Mouse (Mus musculus) CH12.LX (cell line): ENCODE data around the gene Cfdp1. TPM values are rescaled to one million over a fixed set of nuclear protein-coding genes. Genes with fewer than 3 reads are reported as not detected.

Source experiments
- DNase-seq: peaks from one replicate; pipeline ENCODE4 v3.0.0-alpha.2; 2013; ENCODE audit errors: extremely low read depth
- H3K27ac ChIP-seq: 2 replicates; pipeline ENCODE4 v1.5.1; 2012; ENCODE audit warnings: low read depth, mild to moderate bottlenecking, control low read depth, moderate library complexity; ENCODE audit not compliant: insufficient read depth
- H3K27me3 ChIP-seq: replicated peaks from 2 replicates; pipeline ENCODE3; 2012; ENCODE audit warnings: inconsistent platforms
- H3K36me3 ChIP-seq, 2 experiments: replicated peaks in 1 of 2; 2 replicates each; pipeline versions ENCODE3 to v1.6.1; 2012; ENCODE audit warnings: inconsistent platforms in 1 of 2, low read length in 1 of 2, mild to moderate bottlenecking in 1 of 2, mixed read lengths in 1 of 2, moderate library complexity in 1 of 2; ENCODE audit not compliant: control insufficient read depth in 1 of 2, insufficient read depth in 1 of 2
- H3K4me1 ChIP-seq, 2 experiments: 2 replicates each; pipeline ENCODE4 v1.6.1; 2012; ENCODE audit warnings: inconsistent platforms in 1 of 2, moderate library complexity in 1 of 2; ENCODE audit not compliant: insufficient read depth in 2 of 2, control insufficient read depth in 1 of 2
- H3K4me2 ChIP-seq: 2 replicates; pipeline ENCODE4 v1.6.1; 2012; ENCODE audit warnings: low read depth, mild to moderate bottlenecking, control low read depth; ENCODE audit not compliant: poor library complexity, insufficient read depth, severe bottlenecking
- H3K4me3 ChIP-seq, 3 experiments: fragments of 150-350 bp in 1 of 3; sonication (generic) in 1 of 3; replicated peaks in 1 of 3; 2 replicates each; pipeline versions ENCODE3 to v1.5.1; 2011 to 2012; ENCODE audit warnings: low read depth in 2 of 3, low read length in 2 of 3, mild to moderate bottlenecking in 2 of 3, moderate library complexity in 2 of 3, control low read depth in 1 of 3, improper control_type of control experiment in 1 of 3, inconsistent platforms in 1 of 3, mixed read lengths in 1 of 3; ENCODE audit not compliant: poor library complexity in 1 of 3
- H3K79me2 ChIP-seq: replicated peaks from 2 replicates; pipeline ENCODE4 v1.6.1; 2012; ENCODE audit warnings: mild to moderate bottlenecking, moderate library complexity; ENCODE audit not compliant: control insufficient read depth, poor library complexity, insufficient read depth, severe bottlenecking; ENCODE audit errors: extremely low read depth
- H3K9ac ChIP-seq: 2 replicates; pipeline ENCODE4 v1.6.1; 2012; ENCODE audit warnings: low read depth, mild to moderate bottlenecking, control low read depth, moderate library complexity; ENCODE audit not compliant: insufficient read depth
- H3K9me3 ChIP-seq: replicated peaks from 2 replicates; pipeline ENCODE3; 2012; ENCODE audit warnings: low read length, inconsistent platforms, mixed read lengths
- BHLHE40 ChIP-seq: IDR thresholded peaks from 2 replicates; pipeline ENCODE4 v1.6.1; 2011; ENCODE audit warnings: mild to moderate bottlenecking, low read depth, low read length, improper control_type of control experiment
- CHD1 ChIP-seq: IDR thresholded peaks from 2 replicates; pipeline ENCODE4 v1.6.1; 2012; ENCODE audit warnings: low read depth, low read length, improper control_type of control experiment, inconsistent platforms
- CTCF ChIP-seq, 2 experiments: IDR thresholded peaks in 1 of 2; conservative IDR thresholded peaks in 1 of 2; 2 replicates each; pipeline ENCODE4 v1.5.1; 2011 to 2012; ENCODE audit warnings: low read depth in 2 of 2, low read length in 2 of 2, improper control_type of control experiment in 1 of 2, inconsistent platforms in 1 of 2, mild to moderate bottlenecking in 1 of 2, moderate library complexity in 1 of 2
- ETS1 ChIP-seq: conservative IDR thresholded peaks from 2 replicates; pipeline ENCODE4 v1.6.1; 2012; ENCODE audit warnings: low read depth, mild to moderate bottlenecking, inconsistent platforms, low read length, improper control_type of control experiment, moderate library complexity
- GABPA ChIP-seq: IDR thresholded peaks from 2 replicates; pipeline ENCODE4 v1.6.1; 2012; ENCODE audit warnings: low read depth, low read length, improper control_type of control experiment, inconsistent platforms; ENCODE audit not compliant: insufficient replicate concordance
- HCFC1 ChIP-seq: IDR thresholded peaks from 2 replicates; pipeline ENCODE4 v1.6.1; 2012; ENCODE audit warnings: low read depth, mild to moderate bottlenecking, inconsistent platforms, low read length, improper control_type of control experiment
- IRF4 ChIP-seq: IDR thresholded peaks from 2 replicates; pipeline ENCODE4 v1.6.1; 2014; ENCODE audit warnings: low read depth, mild to moderate bottlenecking, inconsistent platforms, low read length, improper control_type of control experiment
- JUND ChIP-seq: conservative IDR thresholded peaks from 2 replicates; pipeline ENCODE4 v1.6.1; 2011; ENCODE audit warnings: low read depth, low read length, improper control_type of control experiment
- KAT2A ChIP-seq: IDR thresholded peaks from 2 replicates; pipeline ENCODE4 v1.6.1; 2012; ENCODE audit warnings: low read length, improper control_type of control experiment, inconsistent platforms; ENCODE audit not compliant: insufficient replicate concordance
- MAZ ChIP-seq: IDR thresholded peaks from 2 replicates; pipeline ENCODE4 v1.6.1; 2012; ENCODE audit warnings: low read depth, mild to moderate bottlenecking, inconsistent platforms, low read length, improper control_type of control experiment, moderate library complexity
- MEF2A ChIP-seq: IDR thresholded peaks from 2 replicates; pipeline ENCODE4 v1.6.1; 2014; ENCODE audit warnings: low read depth, mild to moderate bottlenecking, inconsistent platforms, low read length, improper control_type of control experiment, borderline replicate concordance
- MXI1 ChIP-seq: IDR thresholded peaks from 2 replicates; pipeline ENCODE4 v1.6.1; 2011; ENCODE audit warnings: mild to moderate bottlenecking, low read depth, low read length, improper control_type of control experiment
- NELFE ChIP-seq: IDR thresholded peaks from 2 replicates; pipeline ENCODE4 v1.6.1; 2011; ENCODE audit warnings: low read depth, low read length, improper control_type of control experiment
- NRF1 ChIP-seq: IDR thresholded peaks from 2 replicates; pipeline ENCODE4 v1.6.1; 2014; ENCODE audit warnings: low read depth, mild to moderate bottlenecking, inconsistent platforms, low read length, improper control_type of control experiment, moderate library complexity
- POLR2A ChIP-seq: IDR thresholded peaks from 2 replicates; pipeline ENCODE4 v1.6.1; 2011; ENCODE audit warnings: low read depth, mild to moderate bottlenecking, improper control_type of control experiment, low read length
- POLR2AphosphoS2 ChIP-seq: IDR thresholded peaks from 2 replicates; pipeline ENCODE4 v1.6.1; 2011; ENCODE audit warnings: low read depth, low read length, improper control_type of control experiment
- SMC3 ChIP-seq: IDR thresholded peaks from 2 replicates; pipeline ENCODE4 v1.6.1; 2011; ENCODE audit warnings: low read depth, low read length, improper control_type of control experiment
- USF1 ChIP-seq: IDR thresholded peaks from 2 replicates; pipeline ENCODE4 v1.6.1; 2014; ENCODE audit warnings: low read depth, mild to moderate bottlenecking, inconsistent platforms, low read length, improper control_type of control experiment
- ZC3H11A ChIP-seq: IDR thresholded peaks from 2 replicates; pipeline ENCODE4 v1.6.1; 2012; ENCODE audit warnings: low read depth, mild to moderate bottlenecking, inconsistent platforms, low read length, improper control_type of control experiment
- ZNF384 ChIP-seq: IDR thresholded peaks from 2 replicates; pipeline ENCODE4 v1.6.1; 2012; ENCODE audit warnings: low read depth, low read length, improper control_type of control experiment, inconsistent platforms
- dilution Hi-C: fragments of 300-500 bp; cut with MboI; formaldehyde crosslinking; loops from 2 replicates; pipeline ENCODE4 v1.14.3; 2020; ENCODE audit warnings: low sequenced_read_pairs; ENCODE audit not compliant: extremely low pct_unique_long_range_greater_than_20kb, extremely low pct_ligation_motif_present
- in situ Hi-C: fragments of 300-500 bp; cut with MboI; formaldehyde crosslinking; loops from 3 replicates; pipeline ENCODE4 v1.14.3; 2019; ENCODE audit warnings: low sequenced_read_pairs, low pct_ligation_motif_present, low pct_unique_long_range_greater_than_20kb, mixed read lengths
- polyA plus RNA-seq: library from polyadenylated mRNA; unstranded; fragments of >175 nt; gene quantifications from 2 replicates; pipeline ENCODE4 v1.2.1, GENCODE M21; 2012; ENCODE audit warnings: low read depth; ENCODE audit not compliant: insufficient read length
- total RNA-seq, 2 experiments: library from RNA; depleted of rRNA; stranded (reverse); fragments of 300-350 nt in 1 of 2; fragments of >200 nt in 1 of 2; gene quantifications; 2 replicates each; pipeline ENCODE4 v1.2.3; 2012 to 2014

The Cfdp1 gene
- total and polyA plus RNA-seq, 3 experiments, result 113 to 210 (median 169) TPM

GRCm38 (mm10) chr8:111782161-111782560, 71.9 kb downstream of the Cfdp1 start:
- H3K9me3 ChIP-seq, result no peaks in the 10 kb centered on the region
- no peaks in the 10 kb centered on the region for H3K27me3 ChIP-seq
- peaks cover 3 to 29% of the 10 kb centered on the region in 2 experiments; a peak in 3 of 4 replicates for H3K4me1 ChIP-seq
- no peak overlapping the region for H3K4me3 ChIP-seq
- in situ Hi-C loops, result no loop called here
- H3K36me3 ChIP-seq, result peaks cover 16 to 79% of the 10 kb centered on the region in 2 experiments
- no peak for DNase-seq
- H3K4me2 ChIP-seq, result no peak overlapping the region
- no peak overlapping the region for H3K9ac ChIP-seq
- TF ChIP-seq HCFC1 (no peak), MAZ (no peak), BHLHE40 (no peak), ETS1 (no peak), ZC3H11A (no peak), CTCF (conservative IDR thresholded peaks at IDR 0.05 in 1 of 2, IDR thresholded peaks at IDR 0.05 in 1 of 2; ENCODE audit: low read depth in 2 of 2, low read length in 2 of 2) (no peak), GABPA (no peak), IRF4 (no peak)
- no peak overlapping the region for H3K27ac ChIP-seq
- dilution Hi-C loops, result no loop called here
- no peaks in the 10 kb centered on the region for H3K79me2 ChIP-seq

DNA sequence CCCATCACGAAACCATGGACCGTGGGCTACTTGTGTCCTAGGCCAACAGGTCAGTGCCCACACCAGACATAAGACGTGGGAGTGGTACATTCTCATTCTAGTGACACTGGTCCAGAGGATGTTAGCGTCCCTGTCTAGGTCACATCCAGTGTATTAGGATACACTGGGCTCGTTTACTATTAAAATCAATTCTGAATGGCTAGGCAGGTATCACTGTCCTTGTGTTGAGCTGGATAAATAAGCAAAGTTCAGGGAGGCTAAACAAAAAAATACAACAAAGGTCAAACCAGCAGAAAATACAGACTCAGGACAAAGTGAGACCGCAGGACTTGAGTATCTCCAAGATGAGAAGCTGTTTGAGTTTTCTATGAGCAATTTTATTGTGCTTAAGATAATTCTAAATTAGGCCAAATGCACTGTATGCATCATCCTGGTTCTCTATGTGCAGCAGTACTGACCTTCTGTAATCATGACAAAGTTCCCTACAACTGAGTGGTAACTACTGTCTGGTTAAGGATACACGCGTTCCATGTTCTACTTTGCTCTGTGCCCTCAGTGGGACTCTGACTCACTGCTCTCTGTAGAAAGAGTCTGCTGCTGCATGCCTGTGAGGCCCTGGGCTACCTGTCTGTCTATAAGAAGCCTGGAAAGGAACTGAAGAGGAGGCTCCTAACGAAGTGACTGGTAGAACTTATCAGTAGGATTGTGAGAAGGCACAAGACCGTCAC, 73.2 kb downstream of the Cfdp1 start:
- Histone ChIP-seq H3K9me3 (no peaks in the 10 kb centered on the region), H3K4me1 (peaks cover 3 to 21% of the 10 kb centered on the region in 2 experiments; a peak in 3 of 4 replicates), H3K79me2 (no peaks in the 10 kb centered on the region), H3K27me3 (no peaks in the 10 kb centered on the region), H3K9ac (no peak overlapping the region), H3K4me3 (no peak overlapping the region), H3K27ac (no peak overlapping the region), H3K4me2 (no peak overlapping the region), H3K36me3 (peaks cover 15 to 77% of the 10 kb centered on the region in 2 experiments)
- in situ Hi-C loops (no loop called here), dilution Hi-C loops (no loop called here)
- no peak for DNase-seq
- TF ChIP-seq USF1, result no peak
- no peak for TF ChIP-seq NRF1
- TF ChIP-seq ZNF384, result no peak
- no peak for TF ChIP-seq ETS1

DNA sequence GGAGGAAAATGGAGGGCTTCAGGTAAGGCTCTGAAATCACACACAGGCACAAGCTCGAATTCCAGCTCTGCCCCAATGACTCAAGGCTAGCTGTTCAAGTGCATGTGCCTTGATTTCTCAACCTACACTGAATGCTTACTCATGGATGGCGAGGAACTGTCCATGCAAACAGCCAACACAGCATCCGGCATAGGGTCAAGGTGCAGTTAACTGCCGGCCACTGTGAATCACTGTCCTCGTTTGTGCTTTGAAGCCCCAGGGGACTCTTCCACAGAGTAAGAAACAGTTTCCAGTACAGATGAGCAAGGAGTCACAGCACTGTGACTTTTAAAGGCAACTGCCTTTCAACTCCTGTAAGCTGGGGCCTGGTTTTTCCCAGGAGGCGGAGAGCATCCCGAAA, 74.4 kb downstream of the Cfdp1 start:
- no peaks in the 10 kb centered on the region for H3K9me3 ChIP-seq
- in situ Hi-C loops (loop anchor here (10.0 kb wide), 1 partner anchor 45 kb away; no protein-coding TSS in a partner anchor), dilution Hi-C loops (no loop called here)
- peaks cover 0 to 16% of the 10 kb centered on the region in 2 experiments; a peak in 1 of 4 replicates for H3K4me1 ChIP-seq
- H3K9ac ChIP-seq, result no peak overlapping the region
- no peak overlapping the region for H3K27ac ChIP-seq
- no peaks in the 10 kb centered on the region for H3K27me3 ChIP-seq
- H3K4me3 ChIP-seq, result no peak overlapping the region
- TF ChIP-seq MEF2A, result no peak
- TF ChIP-seq POLR2AphosphoS2, result no peak
- TF ChIP-seq KAT2A, result no peak
- TF ChIP-seq GABPA, result no peak
- no peak for TF ChIP-seq ETS1
- no peak for TF ChIP-seq SMC3
- no peak for TF ChIP-seq NELFE
- TF ChIP-seq ZNF384, result no peak
- no peak for TF ChIP-seq JUND
- no peak for TF ChIP-seq MXI1
- no peak for TF ChIP-seq POLR2A
- TF ChIP-seq CTCF (conservative IDR thresholded peaks at IDR 0.05 in 1 of 2, IDR thresholded peaks at IDR 0.05 in 1 of 2; ENCODE audit: low read depth in 2 of 2, low read length in 2 of 2), result no peak
- no peak for TF ChIP-seq NRF1
- TF ChIP-seq CHD1, result no peak
- TF ChIP-seq MAZ, result no peak
- DNase-seq, result no peak
- no peaks in the 10 kb centered on the region for H3K79me2 ChIP-seq
- H3K4me2 ChIP-seq, result no peak overlapping the region
- H3K36me3 ChIP-seq, result peaks cover 17 to 79% of the 10 kb centered on the region in 2 experiments
